Mouse (Mus musculus): ENCODE measurements around the gene Col18a1. TPM values are rescaled to one million over a fixed set of nuclear protein-coding genes. Genes with fewer than 3 reads are reported as not detected.
A peak's percentile ranks its signal among the peaks of the same experiment; 100 is the strongest.

Col18a1 gene
- polyA plus RNA-seq, 1 experiment, result 3.4 TPM

GRCm38 (mm10) chr10:77120501-77120900, 45.8 kb downstream of the Col18a1 start:
- no peak overlapping the region for H3K4me3 ChIP-seq (replicated peaks; ENCODE audit: control insufficient read depth, low read depth, low read length)
- TF ChIP-seq CTCF (IDR thresholded peaks at IDR 0.05; ENCODE audit: control insufficient read depth, insufficient read depth, low read length) (peak; percentile 58), POLR2A (IDR thresholded peaks at IDR 0.05; ENCODE audit: borderline replicate concordance, control insufficient read depth, low read depth, low read length) (no peak)
- WGBS, result 80% methylated on average over 4 of the region's 4 CpGs

GRCm38 (mm10) chr10:77119437-77119836, 46.9 kb downstream of the Col18a1 start:
- WGBS, result 88% methylated on average over 11 of the region's 11 CpGs
- no peaks in the 10 kb centered on the region; the same call in 1 of the 2 replicates for H3K4me1 ChIP-seq (ENCODE audit: control insufficient read depth, insufficient read depth, low read length)
- H3K4me3 ChIP-seq (replicated peaks; ENCODE audit: control insufficient read depth, low read depth, low read length), result no peak overlapping the region
- no peak for TF ChIP-seq CTCF (IDR thresholded peaks at IDR 0.05; ENCODE audit: control insufficient read depth, insufficient read depth, low read length)
- no peak for TF ChIP-seq POLR2A (IDR thresholded peaks at IDR 0.05; ENCODE audit: borderline replicate concordance, control insufficient read depth, low read depth, low read length)
- no peak overlapping the region for H3K27ac ChIP-seq (ENCODE audit: control insufficient read depth, insufficient read depth, low read depth, low read length, poor library complexity)

More at GRCm38 (mm10) chr10:77120501-77120900, 45.8 kb downstream of the Col18a1 start:
- no peak overlapping the region for H3K27ac ChIP-seq (ENCODE audit: control insufficient read depth, insufficient read depth, low read depth, low read length, poor library complexity)
- no peaks in the 10 kb centered on the region; the same call in 1 of the 2 replicates for H3K4me1 ChIP-seq (ENCODE audit: control insufficient read depth, insufficient read depth, low read length)

GRCm38 (mm10) chr10:77118361-77118760, 48.0 kb downstream of the Col18a1 start:
- TF ChIP-seq POLR2A (IDR thresholded peaks at IDR 0.05; ENCODE audit: borderline replicate concordance, control insufficient read depth, low read depth, low read length), result no peak
- TF ChIP-seq CTCF (IDR thresholded peaks at IDR 0.05; ENCODE audit: control insufficient read depth, insufficient read depth, low read length), result no peak
- H3K4me3 ChIP-seq (replicated peaks; ENCODE audit: control insufficient read depth, low read depth, low read length), result no peak overlapping the region
- WGBS, result 89% methylated on average over 1 of the region's 1 CpGs
- H3K27ac ChIP-seq (ENCODE audit: control insufficient read depth, insufficient read depth, low read depth, low read length, poor library complexity), result no peak overlapping the region
- no peaks in the 10 kb centered on the region; the same call in 1 of the 2 replicates for H3K4me1 ChIP-seq (ENCODE audit: control insufficient read depth, insufficient read depth, low read length)

- Histone ChIP-seq H3K4me1 (ENCODE audit: control insufficient read depth, insufficient read depth, low read length) (no peaks in the 10 kb centered on the region; the same call in 1 of the 2 replicates), H3K4me3 (replicated peaks; ENCODE audit: control insufficient read depth, low read depth, low read length) (no peak overlapping the region), H3K27ac (ENCODE audit: control insufficient read depth, insufficient read depth, low read depth, low read length, poor library complexity) (no peak overlapping the region; the same call in 1 of the 2 replicates)
- WGBS, result 51% methylated on average over 4 of the region's 4 CpGs
- TF ChIP-seq POLR2A (IDR thresholded peaks at IDR 0.05; ENCODE audit: borderline replicate concordance, control insufficient read depth, low read depth, low read length) (no peak), CTCF (IDR thresholded peaks at IDR 0.05; ENCODE audit: control insufficient read depth, insufficient read depth, low read length) (no peak)
Observed at GRCm38 (mm10) chr10:77116537-77117455, 49.6 kb downstream of the Col18a1 start.

GRCm38 (mm10) chr10:77113489-77114240, 52.7 kb downstream of the Col18a1 start:
- 81% methylated on average over 19 of the region's 19 CpGs for WGBS
- no peak for TF ChIP-seq CTCF (IDR thresholded peaks at IDR 0.05; ENCODE audit: control insufficient read depth, insufficient read depth, low read length)
- TF ChIP-seq POLR2A (IDR thresholded peaks at IDR 0.05; ENCODE audit: borderline replicate concordance, control insufficient read depth, low read depth, low read length), result no peak
- Histone ChIP-seq H3K4me1 (ENCODE audit: control insufficient read depth, insufficient read depth, low read length) (no peaks in the 10 kb centered on the region; the same call in 1 of the 2 replicates), H3K4me3 (replicated peaks; ENCODE audit: control insufficient read depth, low read depth, low read length) (no peak overlapping the region), H3K27ac (ENCODE audit: control insufficient read depth, insufficient read depth, low read depth, low read length, poor library complexity) (no peak overlapping the region)

- Histone ChIP-seq H3K4me1 (ENCODE audit: control insufficient read depth, insufficient read depth, low read length) (no peaks in the 10 kb centered on the region; the same call in 1 of the 2 replicates), H3K27ac (ENCODE audit: control insufficient read depth, insufficient read depth, low read depth, low read length, poor library complexity) (no peak overlapping the region), H3K4me3 (replicated peaks; ENCODE audit: control insufficient read depth, low read depth, low read length) (no peak overlapping the region)
- TF ChIP-seq POLR2A (IDR thresholded peaks at IDR 0.05; ENCODE audit: borderline replicate concordance, control insufficient read depth, low read depth, low read length) (no peak), CTCF (IDR thresholded peaks at IDR 0.05; ENCODE audit: control insufficient read depth, insufficient read depth, low read length) (no peak)
- WGBS, result 65% methylated on average over 4 of the region's 4 CpGs
Observed at GRCm38 (mm10) chr10:77111550-77112249, 54.6 kb downstream of the Col18a1 start.

- Histone ChIP-seq H3K4me1 (ENCODE audit: control insufficient read depth, insufficient read depth, low read length) (no peaks in the 10 kb centered on the region), H3K27ac (ENCODE audit: control insufficient read depth, insufficient read depth, low read depth, low read length, poor library complexity) (no peak overlapping the region), H3K4me3 (replicated peaks; ENCODE audit: control insufficient read depth, low read depth, low read length) (no peak overlapping the region)
- TF ChIP-seq CTCF (IDR thresholded peaks at IDR 0.05; ENCODE audit: control insufficient read depth, insufficient read depth, low read length) (no peak), POLR2A (IDR thresholded peaks at IDR 0.05; ENCODE audit: borderline replicate concordance, control insufficient read depth, low read depth, low read length) (no peak)
- WGBS, result 75% methylated on average over 7 of the region's 7 CpGs
Observed at GRCm38 (mm10) chr10:77110843-77111242, 55.5 kb downstream of the Col18a1 start.

Data from bone marrow, adult 2 months (tissue).